Mouse (Mus musculus): ENCODE data around the gene Card19. TPM values are rescaled to one million over a fixed set of nuclear protein-coding genes. Genes with fewer than 3 reads are reported as not detected.

Card19 gene
- total RNA-seq, 1 experiment = 16.9 TPM

GRCm38 (mm10) chr13:49219367-49219766 is 3.5 kb upstream of the Card19 start:
- H3K9ac ChIP-seq (ENCODE audit: insufficient read depth, low read depth, low read length, poor library complexity, severe bottlenecking) = no peak overlapping the region
- H3K27ac ChIP-seq (ENCODE audit: insufficient read depth, low read depth, low read length, poor library complexity, severe bottlenecking) = no peak overlapping the region
- H3K9me3 ChIP-seq (ENCODE audit: control insufficient read depth, insufficient read depth, low read depth, low read length) = no peaks in the 10 kb centered on the region
- no peaks in the 10 kb centered on the region for H3K36me3 ChIP-seq (ENCODE audit: control insufficient read depth, insufficient read depth, low read length, poor library complexity, severe bottlenecking)
- TF ChIP-seq CHD2 (IDR thresholded peaks at IDR 0.05; ENCODE audit: low read depth, low read length) (no peak), HCFC1 (IDR thresholded peaks at IDR 0.05; ENCODE audit: borderline replicate concordance, insufficient read depth, low read length) (no peak), ZNF384 (IDR thresholded peaks at IDR 0.05; ENCODE audit: low read depth, low read length) (no peak), MAFK (IDR thresholded peaks at IDR 0.05; ENCODE audit: insufficient read depth, low read depth, low read length) (no peak), ZC3H11A (IDR thresholded peaks at IDR 0.05; ENCODE audit: borderline replicate concordance, low read depth, low read length) (no peak)
- no peak for DNase-seq (ENCODE audit: low read depth, low spot score)
- no peak overlapping the region for H3K4me3 ChIP-seq (ENCODE audit: insufficient read depth in 1 of 2, low read depth in 1 of 2, low read length in 2 of 2, poor library complexity in 1 of 2, severe bottlenecking in 1 of 2)
- peaks cover 0 to 4% of the 10 kb centered on the region in 2 experiments; a peak in 1 of 4 replicates for H3K4me1 ChIP-seq (ENCODE audit: control insufficient read depth in 2 of 2, insufficient read depth in 2 of 2, low read length in 2 of 2, poor library complexity in 1 of 2)
- in situ Hi-C loops (cut with MboI; ENCODE audit: low sequenced_read_pairs in 2 of 2, unreplicated experiment in 2 of 2) = no loop called here

GRCm38 (mm10) chr13:49218651-49219050 is 2.8 kb upstream of the Card19 start:
- TF ChIP-seq ZC3H11A (IDR thresholded peaks at IDR 0.05; ENCODE audit: borderline replicate concordance, low read depth, low read length) (no peak), ZNF384 (IDR thresholded peaks at IDR 0.05; ENCODE audit: low read depth, low read length) (no peak), MAFK (IDR thresholded peaks at IDR 0.05; ENCODE audit: insufficient read depth, low read depth, low read length) (no peak)
- in situ Hi-C loops (cut with MboI; ENCODE audit: low sequenced_read_pairs in 2 of 2, unreplicated experiment in 2 of 2) = no loop called here
- DNase-seq (ENCODE audit: low read depth, low spot score) = no peak
- Histone ChIP-seq H3K9ac (ENCODE audit: insufficient read depth, low read depth, low read length, poor library complexity, severe bottlenecking) (no peak overlapping the region), H3K9me3 (ENCODE audit: control insufficient read depth, insufficient read depth, low read depth, low read length) (no peaks in the 10 kb centered on the region), H3K36me3 (ENCODE audit: control insufficient read depth, insufficient read depth, low read length, poor library complexity, severe bottlenecking) (no peaks in the 10 kb centered on the region), H3K27ac (ENCODE audit: insufficient read depth, low read depth, low read length, poor library complexity, severe bottlenecking) (no peak overlapping the region), H3K4me1 (ENCODE audit: control insufficient read depth in 2 of 2, insufficient read depth in 2 of 2, low read length in 2 of 2, poor library complexity in 1 of 2) (peaks cover 0 to 4% of the 10 kb centered on the region in 2 experiments; a peak in 1 of 4 replicates), H3K4me3 (ENCODE audit: insufficient read depth in 1 of 2, low read depth in 1 of 2, low read length in 2 of 2, poor library complexity in 1 of 2, severe bottlenecking in 1 of 2) (no peak overlapping the region)

GRCm38 (mm10) chr13:49216808-49217561 is 1.1 kb upstream of the Card19 start:
- in situ Hi-C loops (cut with MboI; ENCODE audit: low sequenced_read_pairs in 2 of 2, unreplicated experiment in 2 of 2) = no loop called here
- Histone ChIP-seq H3K9ac (ENCODE audit: insufficient read depth, low read depth, low read length, poor library complexity, severe bottlenecking) (no peak overlapping the region), H3K36me3 (ENCODE audit: control insufficient read depth, insufficient read depth, low read length, poor library complexity, severe bottlenecking) (no peaks in the 10 kb centered on the region), H3K4me3 (ENCODE audit: insufficient read depth in 1 of 2, low read depth in 1 of 2, low read length in 2 of 2, poor library complexity in 1 of 2, severe bottlenecking in 1 of 2) (no peak overlapping the region), H3K27ac (ENCODE audit: insufficient read depth, low read depth, low read length, poor library complexity, severe bottlenecking) (no peak overlapping the region), H3K4me1 (ENCODE audit: control insufficient read depth in 2 of 2, insufficient read depth in 2 of 2, low read length in 2 of 2, poor library complexity in 1 of 2) (peaks cover 0 to 7% of the 10 kb centered on the region in 2 experiments; a peak in 2 of 4 replicates), H3K9me3 (ENCODE audit: control insufficient read depth, insufficient read depth, low read depth, low read length) (no peaks in the 10 kb centered on the region)
- TF ChIP-seq ZNF384 (IDR thresholded peaks at IDR 0.05; ENCODE audit: low read depth, low read length) = no peak
- TF ChIP-seq MAFK (IDR thresholded peaks at IDR 0.05; ENCODE audit: insufficient read depth, low read depth, low read length) = peak; percentile 61; the same call in 1 of the 2 replicates
- TF ChIP-seq CHD2 (IDR thresholded peaks at IDR 0.05; ENCODE audit: low read depth, low read length) = no peak
- no peak for DNase-seq (ENCODE audit: low read depth, low spot score)

- no peaks in the 10 kb centered on the region for H3K36me3 ChIP-seq (ENCODE audit: control insufficient read depth, insufficient read depth, low read length, poor library complexity, severe bottlenecking)
- H3K9ac ChIP-seq (ENCODE audit: insufficient read depth, low read depth, low read length, poor library complexity, severe bottlenecking) = peak overlapping the region; percentile 42; the same call in 1 of the 2 replicates
- in situ Hi-C loops (cut with MboI; ENCODE audit: low sequenced_read_pairs in 2 of 2, unreplicated experiment in 2 of 2) = no loop called here
- DNase-seq (ENCODE audit: low read depth, low spot score) = no peak
- H3K27ac ChIP-seq (ENCODE audit: insufficient read depth, low read depth, low read length, poor library complexity, severe bottlenecking) = no peak overlapping the region
- H3K9me3 ChIP-seq (ENCODE audit: control insufficient read depth, insufficient read depth, low read depth, low read length) = no peaks in the 10 kb centered on the region
- H3K4me1 ChIP-seq (ENCODE audit: control insufficient read depth in 2 of 2, insufficient read depth in 2 of 2, low read length in 2 of 2, poor library complexity in 1 of 2) = peaks cover 0 to 7% of the 10 kb centered on the region in 2 experiments; a peak in 2 of 4 replicates
- no peak for TF ChIP-seq HCFC1 (IDR thresholded peaks at IDR 0.05; ENCODE audit: borderline replicate concordance, insufficient read depth, low read length)
- TF ChIP-seq CHD2 (IDR thresholded peaks at IDR 0.05; ENCODE audit: low read depth, low read length) = no peak
- TF ChIP-seq ZNF384 (IDR thresholded peaks at IDR 0.05; ENCODE audit: low read depth, low read length) = no peak
- TF ChIP-seq MAFK (IDR thresholded peaks at IDR 0.05; ENCODE audit: insufficient read depth, low read depth, low read length) = no peak
- no peak for TF ChIP-seq ZC3H11A (IDR thresholded peaks at IDR 0.05; ENCODE audit: borderline replicate concordance, low read depth, low read length)
- peak overlapping the region; percentile 74 to 96 for H3K4me3 ChIP-seq (ENCODE audit: insufficient read depth in 1 of 2, low read depth in 1 of 2, low read length in 2 of 2, poor library complexity in 1 of 2, severe bottlenecking in 1 of 2)
Measured at GRCm38 (mm10) chr13:49216220-49216552, 349 bp upstream of the Card19 start.

Measured in ES-E14 (cell line).